Mouse (Mus musculus): ENCODE results near the gene Asgr1. TPM values are rescaled to one million over a fixed set of nuclear protein-coding genes. Genes with fewer than 3 reads are reported as not detected.

Gene Asgr1
- polyA plus RNA-seq, 1 experiment = 3.5 TPM

DNA sequence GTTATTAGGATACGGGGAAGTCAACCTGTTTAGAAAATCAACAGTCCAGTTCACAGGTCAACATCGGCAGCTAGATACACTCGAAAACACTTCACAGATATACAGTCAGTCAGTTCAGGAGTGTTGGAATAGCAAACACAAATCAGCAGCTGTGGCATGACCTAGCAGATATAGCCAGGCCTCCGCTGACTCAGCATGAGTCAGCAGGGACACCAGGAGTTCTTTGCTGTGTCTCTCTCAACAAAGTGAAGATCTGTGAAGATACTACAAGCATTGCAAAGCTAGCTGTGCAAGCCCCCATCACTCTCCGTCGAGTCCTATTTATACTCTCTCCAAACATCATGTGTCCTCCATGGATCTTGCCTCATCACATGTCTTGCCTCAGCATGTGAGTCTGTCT, 21.7 kb downstream of the Asgr1 start:
- Histone ChIP-seq H3K4me1 (ENCODE audit: control insufficient read depth, insufficient read depth, low read length) (no peaks in the 10 kb centered on the region), H3K27ac (ENCODE audit: insufficient read depth, low read length) (no peak overlapping the region), H3K4me3 (ENCODE audit: insufficient read depth, low read length) (no peak overlapping the region)
- TF ChIP-seq POLR2A (IDR thresholded peaks at IDR 0.05; ENCODE audit: extremely low read depth, insufficient read depth, low read length) = no peak
- no peak for TF ChIP-seq CTCF (IDR thresholded peaks at IDR 0.05; ENCODE audit: extremely low read depth, insufficient read depth, low read length)

GRCm38 (mm10) chr11:70077441-70077840, 23.6 kb downstream of the Asgr1 start:
- H3K27ac ChIP-seq (ENCODE audit: insufficient read depth, low read length) = no peak overlapping the region
- TF ChIP-seq CTCF (IDR thresholded peaks at IDR 0.05; ENCODE audit: extremely low read depth, insufficient read depth, low read length) = no peak
- TF ChIP-seq POLR2A (IDR thresholded peaks at IDR 0.05; ENCODE audit: extremely low read depth, insufficient read depth, low read length) = no peak
- H3K4me1 ChIP-seq (ENCODE audit: control insufficient read depth, insufficient read depth, low read length) = no peaks in the 10 kb centered on the region
- no peak overlapping the region for H3K4me3 ChIP-seq (ENCODE audit: insufficient read depth, low read length)

DNA sequence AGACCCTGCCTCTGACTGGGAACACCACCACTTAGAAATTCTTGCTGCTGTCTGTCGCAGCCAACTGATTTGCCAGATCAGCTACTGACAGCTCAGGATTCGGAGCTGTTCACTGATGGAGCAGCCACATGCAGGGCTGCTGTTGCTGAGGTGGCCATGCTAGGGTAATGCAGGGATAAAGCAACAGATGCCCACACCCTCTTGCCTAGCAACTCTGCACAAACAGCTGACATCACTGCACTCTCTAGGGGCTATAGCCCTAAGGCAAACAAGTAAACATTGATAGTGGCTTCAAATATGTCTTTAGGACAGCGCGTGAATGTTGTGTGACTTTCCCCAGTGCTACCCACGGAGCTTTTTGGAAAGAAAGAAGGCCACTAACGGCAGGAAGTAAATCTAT, 25.3 kb downstream of the Asgr1 start:
- no peak for TF ChIP-seq CTCF (IDR thresholded peaks at IDR 0.05; ENCODE audit: extremely low read depth, insufficient read depth, low read length)
- TF ChIP-seq POLR2A (IDR thresholded peaks at IDR 0.05; ENCODE audit: extremely low read depth, insufficient read depth, low read length) = no peak
- Histone ChIP-seq H3K27ac (ENCODE audit: insufficient read depth, low read length) (no peak overlapping the region), H3K4me1 (ENCODE audit: control insufficient read depth, insufficient read depth, low read length) (no peaks in the 10 kb centered on the region), H3K4me3 (ENCODE audit: insufficient read depth, low read length) (no peak overlapping the region)

- TF ChIP-seq CTCF (IDR thresholded peaks at IDR 0.05; ENCODE audit: extremely low read depth, insufficient read depth, low read length) = no peak
- TF ChIP-seq POLR2A (IDR thresholded peaks at IDR 0.05; ENCODE audit: extremely low read depth, insufficient read depth, low read length) = no peak
- Histone ChIP-seq H3K4me1 (ENCODE audit: control insufficient read depth, insufficient read depth, low read length) (no peaks in the 10 kb centered on the region), H3K27ac (ENCODE audit: insufficient read depth, low read length) (no peak overlapping the region), H3K4me3 (ENCODE audit: insufficient read depth, low read length) (no peak overlapping the region)
Measured at GRCm38 (mm10) chr11:70079928-70080327, 26.0 kb downstream of the Asgr1 start.

GRCm38 (mm10) chr11:70080803-70081590, 27.1 kb downstream of the Asgr1 start:
- TF ChIP-seq CTCF (IDR thresholded peaks at IDR 0.05; ENCODE audit: extremely low read depth, insufficient read depth, low read length) = no peak
- TF ChIP-seq POLR2A (IDR thresholded peaks at IDR 0.05; ENCODE audit: extremely low read depth, insufficient read depth, low read length) = no peak
- no peak overlapping the region for H3K4me3 ChIP-seq (ENCODE audit: insufficient read depth, low read length)
- no peaks in the 10 kb centered on the region for H3K4me1 ChIP-seq (ENCODE audit: control insufficient read depth, insufficient read depth, low read length)
- H3K27ac ChIP-seq (ENCODE audit: insufficient read depth, low read length) = no peak overlapping the region

GRCm38 (mm10) chr11:70084563-70084962, 30.7 kb downstream of the Asgr1 start:
- Histone ChIP-seq H3K27ac (ENCODE audit: insufficient read depth, low read length) (no peak overlapping the region), H3K4me1 (ENCODE audit: control insufficient read depth, insufficient read depth, low read length) (no peaks in the 10 kb centered on the region), H3K4me3 (ENCODE audit: insufficient read depth, low read length) (no peak overlapping the region)
- TF ChIP-seq CTCF (IDR thresholded peaks at IDR 0.05; ENCODE audit: extremely low read depth, insufficient read depth, low read length) = no peak
- no peak for TF ChIP-seq POLR2A (IDR thresholded peaks at IDR 0.05; ENCODE audit: extremely low read depth, insufficient read depth, low read length)

DNA sequence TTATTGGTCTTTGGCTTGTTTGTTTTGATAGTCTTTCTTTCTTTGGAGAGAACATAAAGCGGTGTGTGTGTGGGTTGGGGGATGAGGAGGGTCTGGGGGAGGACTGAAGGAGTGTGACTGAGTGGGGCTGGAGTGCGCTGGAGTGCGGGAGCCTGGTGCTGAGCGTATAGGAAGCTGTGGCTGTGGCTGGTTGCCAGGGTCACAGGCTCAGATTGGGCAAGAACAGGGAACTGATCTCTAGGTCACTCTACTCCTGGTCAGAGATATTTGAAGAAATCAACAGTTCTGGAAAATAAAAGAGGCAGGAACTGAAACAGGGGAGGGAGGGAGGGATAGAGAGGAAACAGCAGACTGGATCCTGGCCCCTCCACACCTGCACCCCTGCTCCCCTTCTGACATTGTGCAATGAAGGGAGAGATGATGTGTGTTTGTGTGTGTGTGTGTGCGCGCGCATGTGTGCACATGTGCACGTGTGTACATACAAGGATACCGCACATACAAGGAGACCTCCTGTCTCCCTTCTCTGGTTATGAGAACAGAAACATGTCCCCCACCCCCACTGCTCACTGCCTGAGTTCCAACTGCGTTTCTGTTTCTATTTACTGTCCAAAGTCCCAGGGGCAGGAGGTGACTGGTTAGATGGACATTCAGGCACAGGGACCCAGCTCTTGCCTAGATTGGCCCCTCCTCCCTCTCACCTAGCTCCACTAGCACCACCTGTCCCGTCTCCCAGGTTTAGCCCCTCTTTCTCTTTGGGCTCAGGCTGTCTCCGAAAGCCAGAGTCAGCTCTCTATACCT, 38.3 kb downstream of the Asgr1 start, which contains the start of gene Asgr2:
Asgr2 (plus strand) TSS at position 659 of the 798 bp plus-strand sequence.
- Histone ChIP-seq H3K27ac (ENCODE audit: insufficient read depth, low read length) (no peak within 1 kb of the TSS), H3K4me3 (ENCODE audit: insufficient read depth, low read length) (no peak within 1 kb of the TSS), H3K4me1 (ENCODE audit: control insufficient read depth, insufficient read depth, low read length) (no peaks in the 10 kb centered on the region)
- no peak for TF ChIP-seq POLR2A (IDR thresholded peaks at IDR 0.05; ENCODE audit: extremely low read depth, insufficient read depth, low read length)
- no peak for TF ChIP-seq CTCF (IDR thresholded peaks at IDR 0.05; ENCODE audit: extremely low read depth, insufficient read depth, low read length)

DNA sequence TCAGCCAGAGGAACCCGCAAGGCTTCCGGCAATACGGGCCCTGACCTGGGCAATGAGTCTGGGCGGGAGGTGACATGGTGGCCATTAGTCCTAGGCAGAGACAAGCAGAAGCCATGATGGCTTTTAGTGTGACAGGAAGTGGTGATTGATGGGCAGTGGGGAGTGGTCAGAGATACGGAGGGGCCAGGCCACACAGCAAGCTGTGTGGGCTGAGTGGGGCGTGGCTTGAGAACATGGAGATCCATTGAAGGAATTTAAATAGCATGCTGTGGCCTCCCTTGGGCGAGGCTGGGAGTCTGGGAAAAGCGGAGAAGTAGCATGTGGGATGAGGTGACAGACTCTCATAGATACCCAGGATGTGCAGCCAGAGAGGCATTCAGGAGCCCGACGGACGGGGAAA, 43.5 kb downstream of the Asgr1 start:
- H3K4me1 ChIP-seq (ENCODE audit: control insufficient read depth, insufficient read depth, low read length) = no peaks in the 10 kb centered on the region
- TF ChIP-seq POLR2A (IDR thresholded peaks at IDR 0.05; ENCODE audit: extremely low read depth, insufficient read depth, low read length) = no peak
- TF ChIP-seq CTCF (IDR thresholded peaks at IDR 0.05; ENCODE audit: extremely low read depth, insufficient read depth, low read length) = no peak
- no peak overlapping the region for H3K27ac ChIP-seq (ENCODE audit: insufficient read depth, low read length)
- H3K4me3 ChIP-seq (ENCODE audit: insufficient read depth, low read length) = no peak overlapping the region

GRCm38 (mm10) chr11:70099102-70099501, 45.2 kb downstream of the Asgr1 start:
- H3K4me1 ChIP-seq (ENCODE audit: control insufficient read depth, insufficient read depth, low read length) = no peaks in the 10 kb centered on the region
- H3K27ac ChIP-seq (ENCODE audit: insufficient read depth, low read length) = no peak overlapping the region
- no peak overlapping the region for H3K4me3 ChIP-seq (ENCODE audit: insufficient read depth, low read length)
- no peak for TF ChIP-seq POLR2A (IDR thresholded peaks at IDR 0.05; ENCODE audit: extremely low read depth, insufficient read depth, low read length)

- Histone ChIP-seq H3K4me3 (ENCODE audit: insufficient read depth, low read length) (no peak overlapping the region), H3K27ac (ENCODE audit: insufficient read depth, low read length) (no peak overlapping the region), H3K4me1 (ENCODE audit: control insufficient read depth, insufficient read depth, low read length) (no peaks in the 10 kb centered on the region)
- TF ChIP-seq POLR2A (IDR thresholded peaks at IDR 0.05; ENCODE audit: extremely low read depth, insufficient read depth, low read length) (no peak), CTCF (IDR thresholded peaks at IDR 0.05; ENCODE audit: extremely low read depth, insufficient read depth, low read length) (no peak)
Measured at GRCm38 (mm10) chr11:70099809-70100208, 45.9 kb downstream of the Asgr1 start.

All from cortical plate, adult 2 months (tissue).